Mouse (Mus musculus): ENCODE measurements around the gene Slc44a3. TPM values are rescaled to one million over a fixed set of nuclear protein-coding genes. Genes with fewer than 3 reads are reported as not detected.
A peak's percentile ranks its signal among the peaks of the same experiment; 100 is the strongest.

The Slc44a3 gene
- polyA plus RNA-seq, 2 experiments, result 4.8 to 10.7 TPM

DNA sequence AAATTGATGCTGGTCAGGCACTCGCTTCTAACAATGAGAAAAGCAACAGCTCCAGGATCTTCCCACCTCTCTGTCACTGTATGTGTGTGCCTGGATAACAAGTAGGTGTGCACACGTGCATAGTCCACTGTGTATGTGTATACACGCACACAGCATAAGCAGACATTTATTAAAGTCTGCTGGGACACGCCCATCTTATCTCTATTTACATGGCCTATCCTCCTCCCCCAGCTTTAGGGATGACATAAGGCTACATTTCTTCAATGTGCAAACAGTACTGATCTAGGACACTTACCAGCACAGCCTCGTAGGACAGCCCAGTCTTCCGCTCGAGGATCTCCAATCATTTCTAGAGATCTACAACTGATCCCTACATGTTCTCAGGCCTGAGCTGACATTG is 24.1 kb upstream of the Slc44a3 start:
- ATAC-seq (ENCODE audit: insufficient read depth) (peak; percentile 79), DNase-seq (ENCODE audit: low read depth in 3 of 3, low spot score in 3 of 3) (no peak)
- no peaks in the 10 kb centered on the region for H3K36me3 ChIP-seq (replicated peaks; ENCODE audit: control insufficient read depth, insufficient read depth, low read depth)
- H3K9ac ChIP-seq (replicated peaks), result no peak overlapping the region
- TF ChIP-seq CTCF (IDR thresholded peaks at IDR 0.05; ENCODE audit: low read depth) (no peak), EP300 (IDR thresholded peaks at IDR 0.05; ENCODE audit: low read depth) (no peak)
- no peaks in the 10 kb centered on the region for H3K27me3 ChIP-seq (ENCODE audit: control insufficient read depth, insufficient read depth, low read length)
- no peak overlapping the region for H3K4me2 ChIP-seq (ENCODE audit: low read depth)
- WGBS (ENCODE audit: insufficient replicate concordance), result 25% methylated on average over 7 of the region's 7 CpGs
- H3K27ac ChIP-seq, result no peak overlapping the region
- no peaks in the 10 kb centered on the region for H3K9me3 ChIP-seq (ENCODE audit: control insufficient read depth, low read length)
- no peak overlapping the region for H3K4me3 ChIP-seq (ENCODE audit: insufficient read depth in 1 of 2, low read depth in 2 of 2, low read length in 2 of 2)
- peaks cover 0 to 11% of the 10 kb centered on the region in 2 experiments; a peak in 2 of 4 replicates for H3K4me1 ChIP-seq (replicated peaks; ENCODE audit: control insufficient read depth in 2 of 2, insufficient read depth in 2 of 2, low read length in 1 of 2)

DNA sequence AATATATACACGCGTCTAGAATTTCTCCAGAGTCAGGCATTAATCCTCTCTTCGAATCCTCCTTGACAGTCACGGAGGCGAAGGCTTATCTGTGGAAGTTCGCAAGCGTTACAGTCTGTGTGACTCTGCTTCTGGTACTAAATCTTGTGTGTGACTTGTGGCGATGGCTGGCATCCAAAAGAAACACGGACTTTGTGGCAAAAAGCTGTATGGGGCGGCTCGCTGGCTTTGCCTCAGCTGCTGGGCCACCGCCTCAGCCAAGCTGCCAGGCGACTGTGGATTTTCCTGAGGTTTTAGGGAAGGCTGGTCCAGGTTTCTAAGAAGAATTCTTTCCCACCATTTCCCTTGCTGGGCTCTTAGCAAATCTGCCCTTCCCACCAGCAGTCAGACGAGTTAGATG is 21.1 kb upstream of the Slc44a3 start:
- H3K4me3 ChIP-seq (ENCODE audit: insufficient read depth in 1 of 2, low read depth in 2 of 2, low read length in 2 of 2), result no peak overlapping the region
- H3K4me2 ChIP-seq (ENCODE audit: low read depth), result no peak overlapping the region
- DNase-seq (ENCODE audit: low read depth in 3 of 3, low spot score in 3 of 3) (no peak), ATAC-seq (ENCODE audit: insufficient read depth) (no peak)
- H3K27ac ChIP-seq, result no peak overlapping the region
- H3K9me3 ChIP-seq (ENCODE audit: control insufficient read depth, low read length), result no peaks in the 10 kb centered on the region
- H3K4me1 ChIP-seq (replicated peaks; ENCODE audit: control insufficient read depth in 2 of 2, insufficient read depth in 2 of 2, low read length in 1 of 2), result peaks cover 0 to 11% of the 10 kb centered on the region in 2 experiments; a peak in 2 of 4 replicates
- 70% methylated on average over 14 of the region's 14 CpGs for WGBS (ENCODE audit: insufficient replicate concordance)
- no peak for TF ChIP-seq EP300 (IDR thresholded peaks at IDR 0.05; ENCODE audit: low read depth)
- TF ChIP-seq CTCF (IDR thresholded peaks at IDR 0.05; ENCODE audit: low read depth), result no peak
- H3K9ac ChIP-seq (replicated peaks), result no peak overlapping the region
- no peaks in the 10 kb centered on the region for H3K36me3 ChIP-seq (replicated peaks; ENCODE audit: control insufficient read depth, insufficient read depth, low read depth)
- no peaks in the 10 kb centered on the region for H3K27me3 ChIP-seq (ENCODE audit: control insufficient read depth, insufficient read depth, low read length)

DNA sequence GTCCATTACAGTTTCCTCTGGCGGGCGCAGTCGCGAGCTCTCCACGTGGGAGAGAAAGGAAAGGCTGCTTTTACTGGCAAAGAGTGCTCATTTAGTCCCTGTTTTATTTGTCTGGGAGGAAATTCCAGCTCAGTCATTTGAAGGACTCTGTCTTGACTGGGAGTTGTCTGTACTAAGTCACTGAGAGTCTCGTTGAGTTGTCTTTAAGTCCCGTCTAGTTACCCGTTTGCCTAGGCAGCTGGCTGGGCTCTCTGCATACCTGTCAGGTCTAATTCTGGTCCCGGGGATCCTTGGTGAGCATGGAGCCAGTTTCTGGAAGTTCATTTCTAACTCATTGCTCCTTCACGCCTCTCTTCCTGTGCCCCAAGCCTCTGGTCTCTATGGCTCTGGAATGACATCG is 20.5 kb upstream of the Slc44a3 start:
- H3K9me3 ChIP-seq (ENCODE audit: control insufficient read depth, low read length), result no peaks in the 10 kb centered on the region
- H3K9ac ChIP-seq (replicated peaks), result no peak overlapping the region
- ATAC-seq (ENCODE audit: insufficient read depth) (no peak), DNase-seq (ENCODE audit: low read depth in 3 of 3, low spot score in 3 of 3) (no peak)
- H3K27ac ChIP-seq, result no peak overlapping the region
- no peak overlapping the region for H3K4me3 ChIP-seq (ENCODE audit: insufficient read depth in 1 of 2, low read depth in 2 of 2, low read length in 2 of 2)
- H3K4me2 ChIP-seq (ENCODE audit: low read depth), result no peak overlapping the region
- no peaks in the 10 kb centered on the region for H3K27me3 ChIP-seq (ENCODE audit: control insufficient read depth, insufficient read depth, low read length)
- no peaks in the 10 kb centered on the region for H3K36me3 ChIP-seq (replicated peaks; ENCODE audit: control insufficient read depth, insufficient read depth, low read depth)
- WGBS (ENCODE audit: insufficient replicate concordance), result 61% methylated on average over 11 of the region's 11 CpGs
- no peak for TF ChIP-seq CTCF (IDR thresholded peaks at IDR 0.05; ENCODE audit: low read depth)
- TF ChIP-seq EP300 (IDR thresholded peaks at IDR 0.05; ENCODE audit: low read depth), result no peak
- peaks cover 0 to 12% of the 10 kb centered on the region in 2 experiments; a peak in 2 of 4 replicates for H3K4me1 ChIP-seq (replicated peaks; ENCODE audit: control insufficient read depth in 2 of 2, insufficient read depth in 2 of 2, low read length in 1 of 2)

DNA sequence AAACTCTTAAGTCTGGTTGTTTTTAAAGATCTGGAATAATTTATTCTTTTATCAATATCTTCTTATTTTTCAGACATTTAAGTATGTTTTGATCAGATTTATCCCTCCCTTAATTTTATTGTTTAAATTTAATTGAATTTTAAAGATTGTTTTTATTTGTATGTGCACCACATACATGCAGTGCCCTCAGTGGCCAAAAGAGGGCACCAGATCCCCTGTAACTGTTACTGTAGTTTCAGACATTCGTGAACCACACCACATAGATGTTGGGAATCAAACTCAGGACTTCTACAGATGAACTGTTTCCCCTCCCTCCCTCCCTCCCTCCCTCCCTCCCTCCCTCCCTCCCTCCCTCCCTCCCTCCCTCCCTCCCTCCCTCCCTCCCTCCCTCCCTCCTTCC is 18.2 kb upstream of the Slc44a3 start:
- H3K9me3 ChIP-seq (ENCODE audit: control insufficient read depth, low read length), result no peaks in the 10 kb centered on the region
- no peaks in the 10 kb centered on the region for H3K36me3 ChIP-seq (replicated peaks; ENCODE audit: control insufficient read depth, insufficient read depth, low read depth)
- TF ChIP-seq EP300 (IDR thresholded peaks at IDR 0.05; ENCODE audit: low read depth) (no peak), CTCF (IDR thresholded peaks at IDR 0.05; ENCODE audit: low read depth) (peak; percentile 71)
- no peak overlapping the region for H3K4me3 ChIP-seq (ENCODE audit: insufficient read depth in 1 of 2, low read depth in 2 of 2, low read length in 2 of 2)
- H3K27ac ChIP-seq, result no peak overlapping the region
- H3K4me1 ChIP-seq (replicated peaks; ENCODE audit: control insufficient read depth in 2 of 2, insufficient read depth in 2 of 2, low read length in 1 of 2), result peaks cover 0 to 2% of the 10 kb centered on the region in 2 experiments; a peak in 2 of 4 replicates
- DNase-seq (ENCODE audit: low read depth in 3 of 3, low spot score in 3 of 3) (no peak), ATAC-seq (ENCODE audit: insufficient read depth) (no peak)
- WGBS (ENCODE audit: insufficient replicate concordance), result 7% methylated on average over 1 of the region's 1 CpGs
- H3K27me3 ChIP-seq (ENCODE audit: control insufficient read depth, insufficient read depth, low read length), result no peaks in the 10 kb centered on the region
- no peak overlapping the region for H3K9ac ChIP-seq (replicated peaks)
- no peak overlapping the region for H3K4me2 ChIP-seq (ENCODE audit: low read depth)

DNA sequence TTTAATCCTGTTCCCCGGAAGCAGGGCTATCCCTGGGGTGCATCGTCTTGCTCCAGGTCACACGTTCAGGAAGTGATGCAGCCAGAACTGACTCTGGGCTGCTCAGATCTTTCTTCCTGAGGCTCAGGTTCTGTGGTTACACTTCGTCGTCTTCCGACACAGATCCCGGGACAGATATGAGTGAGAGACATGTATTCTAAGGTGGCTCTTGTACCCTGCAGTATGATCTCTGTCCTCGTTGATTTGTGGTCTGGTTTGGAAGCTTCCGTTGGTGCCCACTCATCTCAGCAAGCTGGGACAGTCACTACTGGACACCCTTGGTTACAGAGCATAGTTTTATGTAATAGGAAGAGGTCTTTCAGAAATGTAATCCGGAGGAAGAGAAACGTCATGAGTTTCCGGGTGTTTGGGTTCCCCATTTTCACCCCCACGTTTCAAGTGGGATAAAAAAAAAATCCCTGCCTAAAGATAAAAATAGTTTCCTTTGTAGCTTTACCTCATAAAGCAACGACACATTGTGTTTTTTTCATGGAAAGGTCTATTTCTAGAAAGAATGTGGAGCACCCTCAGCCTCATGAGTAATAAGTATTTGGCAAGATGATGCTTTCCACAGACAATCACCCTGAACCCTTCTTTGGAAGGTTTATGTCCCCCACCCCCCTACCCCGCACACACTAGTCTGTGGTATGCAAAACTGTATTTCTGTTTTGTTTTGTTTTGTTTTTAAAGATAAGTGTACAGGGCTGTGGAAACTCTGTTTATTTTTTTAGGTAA is 15.8 kb upstream of the Slc44a3 start:
- TF ChIP-seq EP300 (IDR thresholded peaks at IDR 0.05; ENCODE audit: low read depth) (no peak), CTCF (IDR thresholded peaks at IDR 0.05; ENCODE audit: low read depth) (no peak)
- H3K4me3 ChIP-seq (ENCODE audit: insufficient read depth in 1 of 2, low read depth in 2 of 2, low read length in 2 of 2), result no peak overlapping the region
- H3K36me3 ChIP-seq (replicated peaks; ENCODE audit: control insufficient read depth, insufficient read depth, low read depth), result no peaks in the 10 kb centered on the region
- DNase-seq (ENCODE audit: low read depth in 3 of 3, low spot score in 3 of 3) (no peak), ATAC-seq (ENCODE audit: insufficient read depth) (no peak)
- no peaks in the 10 kb centered on the region for H3K27me3 ChIP-seq (ENCODE audit: control insufficient read depth, insufficient read depth, low read length)
- no peaks in the 10 kb centered on the region for H3K9me3 ChIP-seq (ENCODE audit: control insufficient read depth, low read length)
- peak overlapping the region; percentile 26; the same call in 1 of the 2 replicates for H3K4me2 ChIP-seq (ENCODE audit: low read depth)
- peaks cover 0 to 1% of the 10 kb centered on the region in 2 experiments; a peak in 1 of 4 replicates for H3K4me1 ChIP-seq (replicated peaks; ENCODE audit: control insufficient read depth in 2 of 2, insufficient read depth in 2 of 2, low read length in 1 of 2)
- WGBS (ENCODE audit: insufficient replicate concordance), result 11% methylated on average over 15 of the region's 15 CpGs
- no peak overlapping the region for H3K9ac ChIP-seq (replicated peaks)
- H3K27ac ChIP-seq, result no peak overlapping the region
